Comparison of ENCODE assay signal across 8 mouse cellular contexts in the genomic region with DNA sequence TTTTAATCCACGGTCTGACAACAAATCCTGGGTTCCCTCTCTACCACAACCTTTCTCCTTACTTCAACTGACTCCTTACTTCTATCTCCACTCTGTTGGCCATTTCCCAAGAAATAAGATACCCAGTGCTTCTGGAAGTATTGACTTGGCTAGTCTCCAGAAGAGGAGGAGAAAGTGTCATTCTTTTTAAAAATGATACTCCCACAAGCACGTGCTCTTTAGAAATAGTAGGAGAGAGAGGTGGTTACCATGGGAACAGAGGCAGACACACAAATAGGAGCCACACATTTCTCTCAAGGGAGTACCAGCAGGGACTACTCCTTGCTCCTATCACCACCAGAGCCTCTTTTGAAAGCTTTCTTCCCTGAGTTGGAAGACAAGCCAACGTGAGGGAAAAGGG.
A peak's percentile ranks its signal among the peaks of the same experiment; 100 is the strongest.
DNase-seq lines count a peak whose midpoint lies in the region; ATAC-seq and TF ChIP-seq lines count a peak whose summit lies in the region.

No protein-coding gene starts in this region.

- intact Hi-C loops in left cerebral cortex, adult 2 months (cut with DNase I) = no loop called here
- intact Hi-C loops in left cerebral cortex, postnatal 4 days (cut with DNase I) = no loop called here
- intact Hi-C loops in left cerebral cortex, postnatal 25 days (cut with DNase I) = no loop called here

- H3K9ac ChIP-seq in embryonic facial prominence, embryonic 12.5 days = no peak overlapping the region

- TF ChIP-seq POLR2A in cerebellum, adult 2 months (IDR thresholded peaks at IDR 0.05; ENCODE audit: borderline replicate concordance, insufficient read depth, low read length) = no peak

- H3K9me3 ChIP-seq in embryonic facial prominence, embryonic 12.5 days = no peaks in the 10 kb centered on the region

- 22% methylated on average over 3 of the region's 3 CpGs for WGBS in cerebellum, adult 2 months
- 32% methylated on average over 3 of the region's 3 CpGs for WGBS in embryonic facial prominence, embryonic 12.5 days

- H3K27ac ChIP-seq in cerebellum, adult 2 months (ENCODE audit: insufficient read depth, low read length) = peak overlapping the region; percentile 3; the same call in 1 of the 2 replicates
- peak overlapping the region; percentile 13; the same call in 1 of the 2 replicates for H3K27ac ChIP-seq in left cerebral cortex, adult 2 months
- H3K27ac ChIP-seq in embryonic facial prominence, embryonic 12.5 days = no peak overlapping the region

- peak; percentile 81; the same call in 1 of the 2 replicates for ATAC-seq in embryonic facial prominence, embryonic 12.5 days (ENCODE audit: insufficient number of reproducible peaks, insufficient read depth, low FRiP score, low TSS enrichment)

- peak in 1 of 2 experiments; percentile 48 for DNase-seq in cerebellum, adult 2 months
- no peak for DNase-seq in cerebellum, postnatal 10 days
- no peak for DNase-seq in left cerebral cortex, adult 2 months (ENCODE audit: extremely low spot score in 1 of 2, low spot score in 2 of 2)
- DNase-seq in left cerebral cortex, postnatal 4 days = no peak
- peak; percentile 36 to 80 for DNase-seq in left cerebral cortex, postnatal 25 days (ENCODE audit: low spot score in 2 of 2)
- DNase-seq in thymus, postnatal 25 days = no peak
- no peak for DNase-seq in urinary bladder, postnatal 36 days (ENCODE audit: low spot score in 2 of 2)

- H3K4me2 ChIP-seq in embryonic facial prominence, embryonic 12.5 days (replicated peaks) = no peak overlapping the region

- no peak for TF ChIP-seq CTCF in cerebellum, adult 2 months (IDR thresholded peaks at IDR 0.05; ENCODE audit: borderline replicate concordance, insufficient read depth, low read depth, low read length)
- TF ChIP-seq CTCF in left cerebral cortex, adult 2 months (IDR thresholded peaks at IDR 0.05) = no peak

- H3K4me1 ChIP-seq in cerebellum, adult 2 months (ENCODE audit: control insufficient read depth, insufficient read depth, low read length) = peaks cover 36% of the 10 kb centered on the region
- H3K4me1 ChIP-seq in embryonic facial prominence, embryonic 12.5 days = peaks cover 28% of the 10 kb centered on the region; the same call in 1 of the 2 replicates

- H3K27me3 ChIP-seq in cerebellum, adult 2 months (ENCODE audit: control insufficient read depth, insufficient read depth, low read length) = no peaks in the 10 kb centered on the region
- H3K27me3 ChIP-seq in embryonic facial prominence, embryonic 12.5 days = no peaks in the 10 kb centered on the region

- no peaks in the 10 kb centered on the region for H3K36me3 ChIP-seq in embryonic facial prominence, embryonic 12.5 days

- H3K4me3 ChIP-seq in cerebellum, adult 2 months (replicated peaks; ENCODE audit: insufficient read depth, low read depth, low read length) = no peak overlapping the region
- no peak overlapping the region for H3K4me3 ChIP-seq in left cerebral cortex, adult 2 months
- no peak overlapping the region for H3K4me3 ChIP-seq in embryonic facial prominence, embryonic 12.5 days

Comparison
In these comparisons a context has a peak if more than half of its experiments do, and no peak if none do; other contexts are left out.
1. DNase-seq: peak in left cerebral cortex, postnatal 25 days (2 of 2); none in cerebellum, postnatal 10 days (0 of 2), left cerebral cortex, adult 2 months (0 of 2), left cerebral cortex, postnatal 4 days (single experiment), thymus, postnatal 25 days (single experiment) and urinary bladder, postnatal 36 days (0 of 2).